Mouse (Mus musculus) B cell, adult 2 months (primary cell): Measurements from ENCODE around the gene Lats2.
A peak's percentile ranks its signal among the peaks of the same experiment; 100 is the strongest.
"Not testable (repeated sequence)": the region's sequence is repeated elsewhere in the genome, so short reads cannot be mapped to it uniquely, and the experiment has no call there.

ENCODE experiments used
- DNase-seq, 2 experiments: peaks; one replicate each; pipeline ENCODE4 v3.0.0; 2022

Gene Lats2

GRCm38 (mm10) chr14:57692517-57693130 is 65.6 kb downstream of the Lats2 start:
- DNase-seq = no peak

DNA sequence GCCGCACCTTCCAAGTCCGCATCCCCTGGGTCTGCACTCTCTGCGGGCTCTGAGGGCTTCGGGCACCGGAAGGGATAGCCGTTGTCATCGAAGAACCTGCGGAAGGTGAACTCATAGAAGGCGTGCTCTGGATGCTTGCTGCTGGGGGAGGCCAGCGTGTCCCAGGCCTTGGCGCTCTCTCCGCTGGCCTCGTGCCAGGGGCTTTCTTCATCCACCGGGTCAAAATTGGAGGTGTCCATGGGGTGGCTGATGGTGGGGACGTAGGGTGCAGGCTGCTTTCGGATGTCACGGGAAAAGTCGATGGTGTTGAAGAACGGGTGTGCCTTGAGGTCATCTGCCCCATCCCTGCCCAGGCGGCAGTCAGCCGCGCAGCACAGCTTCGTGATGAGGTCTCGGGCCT is 66.9 kb downstream of the Lats2 start:
- no peak for DNase-seq

GRCm38 (mm10) chr14:57690681-57691080 is 67.5 kb downstream of the Lats2 start:
- no peak for DNase-seq

- DNase-seq = not testable (repeated sequence)
Measured at GRCm38 (mm10) chr14:57688066-57688465, 70.1 kb downstream of the Lats2 start.

DNA sequence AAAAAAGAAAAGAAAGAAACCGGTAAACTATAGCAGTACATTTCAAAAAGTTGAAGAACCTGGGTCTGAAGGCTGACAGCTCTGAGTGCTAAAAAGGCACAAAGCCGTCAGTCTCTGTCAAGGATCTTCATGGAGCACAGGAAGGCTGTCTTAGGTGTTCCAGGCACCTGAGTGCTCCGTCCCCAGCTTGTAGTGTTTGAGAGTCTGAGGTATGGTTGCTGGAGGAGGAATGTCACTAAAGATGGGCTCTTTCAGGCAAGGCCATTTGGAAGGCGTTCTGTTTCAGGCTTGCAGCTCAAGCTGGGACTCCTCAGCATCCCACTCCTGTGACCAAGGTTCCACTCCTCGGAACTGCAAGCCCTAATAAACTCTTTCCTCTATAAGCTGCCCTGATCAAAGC is 70.7 kb downstream of the Lats2 start:
- DNase-seq = no peak

GRCm38 (mm10) chr14:57686647-57687046 is 71.5 kb downstream of the Lats2 start:
- DNase-seq = no peak

- peak; percentile 81 to 84 for DNase-seq
Measured at GRCm38 (mm10) chr14:57684579-57684978, 73.6 kb downstream of the Lats2 start.

- DNase-seq = no peak
Measured at GRCm38 (mm10) chr14:57682751-57683150, 75.4 kb downstream of the Lats2 start.

DNA sequence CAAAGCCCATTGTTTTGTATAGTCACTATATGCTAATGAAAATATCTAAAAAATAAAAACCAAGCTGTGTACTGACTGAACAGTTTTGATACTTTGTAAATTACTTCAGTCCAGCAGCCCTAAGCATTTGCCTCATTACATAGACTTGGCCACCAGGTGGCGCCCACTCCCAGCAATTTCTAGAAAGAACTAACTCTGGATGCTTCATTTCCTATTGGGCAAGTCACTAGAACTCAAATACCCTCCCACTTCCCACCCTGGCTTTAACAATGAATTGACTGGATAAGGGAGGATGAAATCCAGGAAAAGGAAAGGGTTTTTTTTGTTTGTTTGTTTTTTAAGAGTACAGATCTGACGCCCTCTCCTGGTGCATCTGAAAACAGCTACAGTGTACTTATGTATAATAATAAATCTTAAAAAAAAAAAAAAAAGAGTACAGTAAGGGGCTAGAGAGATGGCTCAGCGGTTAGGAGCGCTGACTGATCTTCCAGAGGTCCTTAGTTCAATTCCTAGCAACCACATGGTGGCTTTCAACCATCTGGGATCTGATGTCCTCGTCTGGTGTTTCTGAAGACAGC is 78.1 kb downstream of the Lats2 start:
- peak; percentile 90 to 91 for DNase-seq

- no peak for DNase-seq
Measured at GRCm38 (mm10) chr14:57679523-57679922, 78.7 kb downstream of the Lats2 start.

DNA sequence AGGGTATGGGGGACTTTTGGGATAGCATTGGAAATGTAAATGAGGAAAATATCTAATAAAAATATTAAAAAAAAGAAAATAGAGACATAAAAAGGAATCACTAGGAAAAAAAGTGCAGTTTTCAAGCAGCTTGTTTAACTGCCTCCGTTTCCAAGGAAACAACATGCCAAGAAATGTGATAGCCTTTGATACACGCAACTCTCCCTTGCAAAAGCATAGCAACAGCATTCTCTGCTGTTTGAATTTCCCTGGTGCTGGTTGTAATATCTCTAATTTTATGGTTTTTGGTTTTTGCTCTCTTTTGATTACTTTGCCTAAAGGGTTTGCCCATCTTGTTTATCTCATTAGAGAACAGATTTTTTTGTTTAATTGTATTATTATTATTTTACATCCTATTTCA is 82.7 kb downstream of the Lats2 start:
- no peak for DNase-seq

DNA sequence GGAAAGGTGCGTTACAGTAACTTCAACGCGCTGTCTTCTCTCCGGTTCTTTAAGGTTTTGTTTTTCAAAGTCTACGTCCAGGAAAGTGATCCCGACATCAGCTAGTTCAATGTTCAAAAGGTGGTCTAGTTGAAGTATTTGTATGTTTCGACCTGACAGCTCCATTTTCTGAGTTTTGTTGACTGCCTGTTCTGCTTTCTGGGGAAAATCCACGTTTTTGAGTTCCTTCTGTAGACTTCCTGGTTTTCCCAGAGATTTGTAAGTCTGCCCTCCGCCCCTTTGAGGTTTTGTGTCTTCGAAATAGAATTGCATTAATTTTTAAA is 92.6 kb downstream of the Lats2 start:
- DNase-seq = no peak

- DNase-seq = peak; percentile 87 to 90
Measured at GRCm38 (mm10) chr14:57664822-57665627, 93.2 kb downstream of the Lats2 start, which contains the start of gene Xpo4. Gene Xpo4, minus strand, starts transcription at chr14:57665430.

- DNase-seq = no peak
Measured at GRCm38 (mm10) chr14:57664311-57664821, 93.8 kb downstream of the Lats2 start.

DNA sequence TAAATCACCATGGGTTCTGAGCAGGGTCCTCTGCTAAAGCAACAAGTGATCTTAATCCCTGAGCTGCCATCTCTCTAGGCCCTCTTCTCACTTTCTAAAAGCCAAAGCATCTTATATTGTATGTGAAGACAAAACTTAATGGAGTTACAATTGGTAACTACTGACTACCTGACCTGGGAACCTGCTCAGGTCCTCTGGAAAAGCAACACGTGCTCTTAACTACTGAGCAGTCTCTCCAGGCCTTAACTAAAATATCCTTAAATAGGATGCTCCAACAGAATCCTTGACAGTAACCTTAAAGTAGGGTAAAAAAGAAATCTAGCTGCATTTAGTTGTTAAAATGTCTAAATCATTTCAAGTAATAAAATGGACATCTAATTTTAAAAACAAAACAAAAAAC is 94.6 kb downstream of the Lats2 start:
- no peak for DNase-seq

DNA sequence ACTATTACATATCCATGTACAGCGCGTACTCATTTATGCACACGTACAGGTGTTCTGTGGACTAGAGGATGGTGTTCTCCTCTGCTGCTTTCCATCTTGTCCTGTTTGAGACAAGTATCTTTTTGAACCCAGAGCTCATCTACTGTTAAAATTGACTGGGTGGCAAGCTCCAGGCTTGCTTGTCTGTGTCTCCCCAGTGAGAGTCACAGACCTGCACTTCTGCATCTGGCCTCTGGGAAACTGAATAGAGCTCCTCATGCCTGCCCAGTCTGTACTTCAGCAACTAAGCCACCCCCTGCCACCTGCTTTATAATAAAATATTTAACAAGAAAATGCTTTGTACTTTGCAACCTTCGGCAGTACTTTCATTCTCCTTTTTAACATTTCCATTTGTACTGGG is 99.9 kb downstream of the Lats2 start:
- DNase-seq = peak; percentile 17 to 20

GRCm38 (mm10) chr14:57657500-57657899 is 100.7 kb downstream of the Lats2 start:
- DNase-seq = no peak

- peak; percentile 9 to 12 for DNase-seq
Measured at GRCm38 (mm10) chr14:57656519-57656918, 101.7 kb downstream of the Lats2 start.

GRCm38 (mm10) chr14:57649501-57649900 is 108.7 kb downstream of the Lats2 start:
- no peak for DNase-seq

DNA sequence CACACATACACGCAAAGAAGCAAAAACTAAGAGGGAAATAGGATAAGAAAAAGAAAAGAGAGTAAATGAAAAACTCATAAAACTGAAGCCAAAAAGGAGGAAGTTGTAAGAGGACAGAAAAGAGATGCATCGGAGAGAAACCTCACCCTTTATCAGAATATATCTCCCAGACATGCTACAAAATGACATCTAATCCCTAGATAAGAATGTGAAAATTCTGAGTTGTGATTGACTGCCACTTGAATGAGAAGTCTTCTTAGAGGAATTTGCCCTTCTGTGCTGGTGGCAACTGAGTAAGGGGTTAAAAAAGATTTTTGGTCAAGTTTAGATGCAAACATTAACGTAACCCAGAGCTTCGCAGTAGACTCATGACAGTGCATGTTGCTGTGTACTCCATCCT is 112.0 kb downstream of the Lats2 start:
- no peak for DNase-seq
